Mouse (Mus musculus) lung, adult 2 months (tissue): ENCODE results near the gene Parvb. TPM values are rescaled to one million over a fixed set of nuclear protein-coding genes. Genes with fewer than 3 reads are reported as not detected.

ENCODE experiments used
- DNase-seq: peaks from one replicate; pipeline ENCODE4 v3.0.0; 2022
- H3K4me1 ChIP-seq: fragments of 200-500 bp; 2 replicates; pipeline ENCODE4 v1.6.1; 2011; ENCODE audit warnings: low read length; ENCODE audit not compliant: control insufficient read depth, insufficient read depth
- H3K4me3 ChIP-seq: fragments of 200-500 bp; replicated peaks from 2 replicates; pipeline ENCODE3; 2011; ENCODE audit warnings: low read depth, mild to moderate bottlenecking, control low read depth, low read length; ENCODE audit errors: extremely low read depth
- CTCF ChIP-seq: fragments of 200-500 bp; IDR thresholded peaks from 2 replicates; pipeline ENCODE4 v1.5.1; 2011; ENCODE audit warnings: mild to moderate bottlenecking, low read length, control low read depth; ENCODE audit not compliant: insufficient read depth
- POLR2A ChIP-seq: fragments of 200-500 bp; IDR thresholded peaks from 2 replicates; pipeline ENCODE4 v1.6.1; 2011; ENCODE audit warnings: low read depth, mild to moderate bottlenecking, control low read depth, low read length, borderline replicate concordance; ENCODE audit errors: extremely low read depth
- WGBS: fragments of 180-500 bp; shearing (Covaris S2); methylation state at CpG from one replicate; pipeline ENCODE4 v1.1.7; 2018; 5-methylcytosine and 5-hydroxymethylcytosine counted together
- polyA plus RNA-seq: library from polyadenylated mRNA; depleted of rRNA; stranded (reverse); fragments of >200 nt; gene quantifications from 2 replicates; pipeline ENCODE4 v1.2.3, GENCODE M21; 2012

Parvb gene
- polyA plus RNA-seq, 1 experiment, result 47.5 TPM

DNA sequence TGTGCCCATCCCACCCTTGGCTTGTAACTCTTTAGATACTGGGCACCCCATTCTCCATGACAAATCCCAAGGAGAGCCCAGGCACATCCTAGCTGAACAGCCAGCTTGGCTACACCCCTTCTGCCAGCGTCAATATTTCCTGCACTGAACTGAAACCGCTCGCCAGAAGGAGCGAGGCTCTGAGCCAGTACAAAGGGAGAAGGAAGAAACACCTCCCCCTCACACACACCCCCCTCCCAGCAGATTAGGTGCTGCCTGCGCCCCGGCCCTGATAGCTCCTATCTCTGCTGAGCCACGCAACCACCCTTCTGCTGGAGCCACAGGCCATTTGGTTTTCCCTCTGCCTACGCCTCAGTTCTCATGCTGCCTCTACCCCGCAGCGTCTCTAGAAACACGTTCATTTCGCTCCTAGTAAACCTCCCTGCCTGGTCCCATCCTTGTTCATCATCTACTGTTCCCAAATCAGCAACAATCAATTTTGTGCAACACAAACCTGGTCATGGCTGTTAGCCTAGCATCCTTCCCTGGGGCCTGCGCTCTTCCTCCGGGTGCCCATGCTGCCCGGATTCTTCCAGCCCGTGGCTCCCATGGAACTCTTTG is 630 bp upstream of the Parvb start:
- 9% methylated on average over 16 of the region's 16 CpGs for WGBS
- DNase-seq, result peak; percentile 30
- Histone ChIP-seq H3K4me3 (peak overlapping the region; percentile 99), H3K4me1 (peaks cover 4% of the 10 kb centered on the region; the same call in 1 of the 2 replicates)
- TF ChIP-seq POLR2A (peak; percentile 37; the same call in 1 of the 2 replicates), CTCF (no peak)

DNA sequence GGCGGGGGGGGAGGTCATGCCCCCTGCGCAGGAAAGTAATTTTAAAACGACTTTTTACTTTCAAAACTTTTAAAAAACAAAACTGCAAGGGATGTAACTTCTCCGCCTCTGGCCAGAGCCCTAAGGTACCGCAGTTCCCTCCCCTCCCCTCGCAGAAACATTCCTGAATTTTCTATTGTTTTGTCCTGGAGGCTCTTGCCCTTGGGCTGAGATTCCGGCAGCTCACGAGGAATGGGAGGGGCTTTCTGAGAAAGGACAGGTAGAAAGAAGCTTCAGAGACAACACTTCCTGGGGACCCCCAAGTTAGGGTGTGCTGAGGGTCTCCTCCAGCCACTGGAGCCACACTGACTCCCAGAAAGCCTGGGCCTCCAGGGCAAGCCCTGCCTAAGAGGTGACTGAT is 766 bp downstream of the Parvb start:
- no peak for TF ChIP-seq CTCF
- TF ChIP-seq POLR2A, result no peak

DNA sequence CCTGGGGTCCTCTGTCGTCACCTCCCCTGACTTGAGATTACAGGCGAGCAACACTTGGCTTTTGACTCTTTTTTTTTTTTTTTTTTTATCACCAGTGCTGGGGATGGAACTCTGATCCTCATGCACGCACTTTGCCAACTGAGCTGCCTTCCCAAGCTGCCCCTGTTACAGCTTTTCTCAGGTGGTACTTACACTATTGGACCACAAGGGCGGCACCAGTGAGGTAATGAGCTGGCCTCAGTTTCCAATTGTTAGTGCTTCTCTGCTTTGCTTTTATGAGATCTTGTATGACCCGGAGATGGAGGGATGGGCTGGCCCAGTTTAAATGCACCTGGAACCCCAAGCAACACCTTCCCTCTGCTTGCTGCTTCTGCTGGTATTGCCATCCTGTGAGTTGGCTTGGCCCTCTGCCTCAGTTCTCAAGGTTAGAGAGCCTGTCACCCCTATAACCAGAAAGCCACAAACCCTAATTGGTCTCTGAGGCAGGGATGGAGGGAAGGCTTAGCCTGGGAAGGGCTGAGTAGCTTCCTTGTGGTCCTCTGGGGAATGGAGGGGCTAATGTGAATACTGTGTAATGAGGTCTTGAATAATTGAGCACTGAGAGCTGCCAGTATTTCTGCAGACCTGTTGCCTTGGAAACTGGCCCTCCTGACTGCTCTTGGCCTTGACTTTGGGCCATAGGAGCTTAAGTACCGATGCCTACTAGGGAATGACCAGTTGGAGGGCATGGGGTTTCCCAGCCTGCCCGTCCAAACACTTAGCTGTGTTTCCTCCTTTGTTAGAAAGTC is 3.1 kb downstream of the Parvb start:
- 68% methylated on average over 7 of the region's 7 CpGs for WGBS
- peak; percentile 8; the same call in 1 of the 2 replicates for TF ChIP-seq CTCF
- TF ChIP-seq POLR2A, result 0 out of 2 replicates have a peak, but pooled peaks have one; percentile 13

More for the DNA sequence above, 766 bp downstream of the Parvb start:
- H3K4me1 ChIP-seq, result peaks cover 4% of the 10 kb centered on the region; the same call in 1 of the 2 replicates
- peak overlapping the region; percentile 99 for H3K4me3 ChIP-seq
- DNase-seq, result no peak
- WGBS, result 27% methylated on average over 8 of the region's 8 CpGs

GRCm38 (mm10) chr15:84235646-84236045 is 3.8 kb downstream of the Parvb start:
- TF ChIP-seq POLR2A (0 out of 2 replicates have a peak, but pooled peaks have one; percentile 8), CTCF (no peak)
- Histone ChIP-seq H3K4me1 (peaks cover 11% of the 10 kb centered on the region), H3K4me3 (no peak overlapping the region)
- peak; percentile 41 for DNase-seq
- 49% methylated on average over 7 of the region's 7 CpGs for WGBS

More for the DNA sequence above, 3.1 kb downstream of the Parvb start:
- DNase-seq, result no peak
- no peak overlapping the region for H3K4me3 ChIP-seq
- H3K4me1 ChIP-seq, result peaks cover 11% of the 10 kb centered on the region

GRCm38 (mm10) chr15:84238552-84238951 is 6.7 kb downstream of the Parvb start:
- TF ChIP-seq CTCF, result no peak
- TF ChIP-seq POLR2A, result no peak
- WGBS, result 45% methylated on average over 15 of the region's 15 CpGs
- DNase-seq, result no peak
- Histone ChIP-seq H3K4me1 (peaks cover 11% of the 10 kb centered on the region), H3K4me3 (no peak overlapping the region)

GRCm38 (mm10) chr15:84238991-84239401 is 7.2 kb downstream of the Parvb start:
- Histone ChIP-seq H3K4me1 (peaks cover 11% of the 10 kb centered on the region), H3K4me3 (no peak overlapping the region)
- TF ChIP-seq CTCF (no peak), POLR2A (no peak)
- 16% methylated on average over 16 of the region's 16 CpGs for WGBS
- no peak for DNase-seq

DNA sequence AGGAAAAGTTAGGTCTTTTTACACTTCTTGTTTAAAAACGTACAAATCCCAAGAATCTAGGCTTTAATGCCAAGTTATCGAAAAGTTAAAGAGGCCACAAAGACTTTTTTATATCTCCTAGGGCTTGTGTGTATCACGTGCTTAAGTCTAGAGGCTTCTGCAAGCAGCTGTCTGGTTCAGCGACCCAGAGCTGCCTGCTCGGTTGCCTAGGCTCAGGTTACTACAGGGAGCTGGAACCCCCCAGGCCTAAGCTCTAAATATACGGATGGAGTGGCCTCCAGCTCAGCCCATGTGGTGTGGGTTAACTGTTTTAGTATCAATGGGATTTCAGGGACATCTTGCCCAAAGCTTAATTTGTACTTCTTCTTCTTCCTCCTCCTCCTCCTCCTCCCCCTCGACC is 9.7 kb downstream of the Parvb start:
- 53% methylated on average over 7 of the region's 7 CpGs for whole genome bisulfite sequencing
- DNase-seq, result no peak
- TF ChIP-seq POLR2A (no peak), CTCF (no peak)
- Histone ChIP-seq H3K4me1 (peaks cover 12% of the 10 kb centered on the region), H3K4me3 (no peak overlapping the region)

GRCm38 (mm10) chr15:84245104-84245503 is 13.3 kb downstream of the Parvb start:
- DNase-seq, result no peak
- Histone ChIP-seq H3K4me3 (no peak overlapping the region), H3K4me1 (peaks cover 5% of the 10 kb centered on the region)
- TF ChIP-seq POLR2A (no peak), CTCF (no peak)
- WGBS, result 40% methylated on average over 7 of the region's 7 CpGs

- TF ChIP-seq POLR2A (no peak), CTCF (no peak)
- peaks cover 11% of the 10 kb centered on the region for H3K4me1 ChIP-seq
- WGBS, result 83% methylated on average over 6 of the region's 6 CpGs
- no peak overlapping the region for H3K4me3 ChIP-seq
- no peak for DNase-seq
Measured at GRCm38 (mm10) chr15:84246195-84246594, 14.4 kb downstream of the Parvb start.

DNA sequence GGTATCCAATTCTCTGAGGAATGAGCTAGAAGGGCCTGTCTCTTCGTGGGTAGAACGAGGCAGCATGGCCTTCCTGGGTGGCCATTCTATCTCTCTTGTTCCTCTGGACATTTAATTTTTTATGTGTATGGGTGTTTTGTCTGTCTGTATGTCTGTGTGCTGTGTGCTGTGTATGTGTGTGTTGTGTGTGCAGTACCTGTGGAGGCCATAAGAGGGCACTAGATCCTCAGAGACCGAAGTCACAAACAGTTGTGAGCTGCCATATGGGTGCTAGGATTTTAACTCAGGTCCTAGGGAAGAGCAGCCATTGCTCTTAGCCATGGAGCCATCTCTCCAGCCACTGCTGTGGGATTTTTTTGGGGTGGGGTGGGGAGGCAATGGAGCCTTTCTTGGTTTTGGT is 15.5 kb downstream of the Parvb start:
- 91% methylated on average over 3 of the region's 3 CpGs for WGBS
- Histone ChIP-seq H3K4me3 (no peak overlapping the region), H3K4me1 (peaks cover 11% of the 10 kb centered on the region)
- TF ChIP-seq CTCF, result no peak; the same call in 1 of the 2 replicates
- TF ChIP-seq POLR2A, result no peak
- no peak for DNase-seq
